Mouse (Mus musculus): ENCODE data around the gene Spint1. TPM values are rescaled to one million over a fixed set of nuclear protein-coding genes. Genes with fewer than 3 reads are reported as not detected.

Spint1 gene
- polyA plus RNA-seq, 1 experiment, result 57.3 TPM

DNA sequence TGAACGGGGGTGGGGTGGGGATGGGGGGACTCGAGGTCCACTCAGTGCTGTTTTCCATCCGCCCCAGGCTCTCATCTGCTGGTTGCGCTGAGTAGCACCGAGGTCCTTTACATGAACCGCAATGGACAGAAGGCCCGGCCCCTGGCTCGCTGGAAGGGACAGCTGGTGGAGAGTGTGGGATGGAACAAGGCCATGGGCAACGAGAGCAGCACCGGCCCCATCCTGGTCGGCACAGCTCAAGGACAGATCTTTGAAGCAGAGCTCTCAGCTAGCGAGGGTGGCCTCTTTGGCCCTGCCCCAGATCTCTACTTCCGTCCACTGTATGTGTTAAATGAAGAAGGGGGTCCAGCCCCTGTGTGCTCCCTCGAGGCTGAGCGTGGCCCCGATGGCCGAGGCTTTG, 55.7 kb downstream of the Spint1 start:
- Histone ChIP-seq H3K27ac (ENCODE audit: insufficient read depth, low read length) (no peak overlapping the region), H3K4me3 (ENCODE audit: low read depth, low read length) (no peak overlapping the region), H3K9me3 (replicated peaks; ENCODE audit: control insufficient read depth, insufficient read depth, low read length, poor library complexity, severe bottlenecking) (no peaks in the 10 kb centered on the region), H3K36me3 (ENCODE audit: control insufficient read depth, insufficient read depth, low read length, poor library complexity, severe bottlenecking) (0 out of 2 replicates have a peak, but pooled peaks cover 8% of the 10 kb centered on the region), H3K4me1 (ENCODE audit: control insufficient read depth, insufficient read depth, low read length) (no peaks in the 10 kb centered on the region), H3K9ac (ENCODE audit: low read depth, poor library complexity, severe bottlenecking) (no peak overlapping the region), H3K27me3 (ENCODE audit: control insufficient read depth, insufficient read depth, low read length, poor library complexity, severe bottlenecking) (no peaks in the 10 kb centered on the region)
- TF ChIP-seq EP300 (IDR thresholded peaks at IDR 0.05; ENCODE audit: insufficient read depth, low read depth, low read length) (no peak), POLR2A (IDR thresholded peaks at IDR 0.05; ENCODE audit: insufficient read depth, low read length) (no peak)

DNA sequence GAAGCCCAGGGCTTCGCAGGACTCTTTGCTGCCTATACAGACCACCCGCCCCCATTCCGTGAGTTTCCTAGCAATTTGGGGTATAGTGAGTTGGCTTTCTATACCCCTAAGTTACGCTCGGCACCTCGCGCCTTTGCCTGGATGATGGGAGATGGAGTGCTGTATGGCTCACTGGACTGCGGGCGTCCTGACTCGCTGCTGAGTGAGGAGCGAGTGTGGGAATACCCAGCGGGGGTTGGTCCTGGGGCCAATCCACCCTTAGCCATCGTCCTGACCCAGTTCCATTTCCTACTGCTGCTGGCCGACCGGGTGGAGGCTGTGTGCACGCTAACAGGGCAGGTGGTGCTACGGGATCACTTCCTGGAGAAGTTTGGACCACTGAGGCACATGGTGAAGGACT, 56.1 kb downstream of the Spint1 start:
- Histone ChIP-seq H3K27ac (ENCODE audit: insufficient read depth, low read length) (no peak overlapping the region), H3K9me3 (replicated peaks; ENCODE audit: control insufficient read depth, insufficient read depth, low read length, poor library complexity, severe bottlenecking) (no peaks in the 10 kb centered on the region), H3K4me1 (ENCODE audit: control insufficient read depth, insufficient read depth, low read length) (no peaks in the 10 kb centered on the region), H3K27me3 (ENCODE audit: control insufficient read depth, insufficient read depth, low read length, poor library complexity, severe bottlenecking) (no peaks in the 10 kb centered on the region), H3K36me3 (ENCODE audit: control insufficient read depth, insufficient read depth, low read length, poor library complexity, severe bottlenecking) (0 out of 2 replicates have a peak, but pooled peaks cover 8% of the 10 kb centered on the region), H3K9ac (ENCODE audit: low read depth, poor library complexity, severe bottlenecking) (0 out of 2 replicates have a peak overlapping the region, but pooled peaks have one; percentile 2), H3K4me3 (ENCODE audit: low read depth, low read length) (peak overlapping the region; percentile 46)
- no peak for TF ChIP-seq CTCF (IDR thresholded peaks at IDR 0.05; ENCODE audit: low read depth, low read length)
- no peak for TF ChIP-seq POLR2A (IDR thresholded peaks at IDR 0.05; ENCODE audit: insufficient read depth, low read length)
- TF ChIP-seq EP300 (IDR thresholded peaks at IDR 0.05; ENCODE audit: insufficient read depth, low read depth, low read length), result no peak

DNA sequence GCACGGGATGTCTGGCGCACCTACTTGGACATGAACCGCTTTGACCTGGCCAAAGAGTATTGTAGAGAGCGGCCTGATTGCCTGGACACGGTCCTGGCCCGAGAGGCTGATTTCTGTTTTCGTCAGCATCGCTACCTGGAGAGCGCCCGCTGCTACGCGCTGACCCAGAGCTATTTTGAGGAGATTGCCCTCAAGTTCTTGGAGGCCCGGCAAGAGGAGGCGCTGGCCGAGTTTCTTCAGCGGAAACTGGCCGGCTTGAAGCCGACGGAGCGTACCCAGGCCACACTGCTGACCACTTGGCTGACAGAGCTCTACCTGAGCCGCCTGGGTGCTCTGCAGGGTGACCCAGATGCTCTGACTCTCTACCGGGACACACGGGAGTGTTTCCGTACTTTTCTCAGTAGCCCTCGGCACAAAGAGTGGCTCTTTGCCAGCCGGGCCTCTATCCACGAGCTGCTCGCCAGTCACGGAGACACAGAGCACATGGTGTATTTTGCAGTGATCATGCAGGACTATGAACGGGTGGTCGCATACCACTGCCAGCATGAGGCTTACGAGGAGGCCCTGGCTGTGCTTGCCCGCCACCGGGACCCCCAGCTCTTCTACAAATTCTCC, 56.7 kb downstream of the Spint1 start:
- no peaks in the 10 kb centered on the region for H3K4me1 ChIP-seq (ENCODE audit: control insufficient read depth, insufficient read depth, low read length)
- no peaks in the 10 kb centered on the region for H3K9me3 ChIP-seq (replicated peaks; ENCODE audit: control insufficient read depth, insufficient read depth, low read length, poor library complexity, severe bottlenecking)
- peak overlapping the region; percentile 46 for H3K4me3 ChIP-seq (ENCODE audit: low read depth, low read length)
- no peak overlapping the region for H3K27ac ChIP-seq (ENCODE audit: insufficient read depth, low read length)
- H3K9ac ChIP-seq (ENCODE audit: low read depth, poor library complexity, severe bottlenecking), result 0 out of 2 replicates have a peak overlapping the region, but pooled peaks have one; percentile 2
- 0 out of 2 replicates have a peak, but pooled peaks cover 8% of the 10 kb centered on the region for H3K36me3 ChIP-seq (ENCODE audit: control insufficient read depth, insufficient read depth, low read length, poor library complexity, severe bottlenecking)
- no peak for TF ChIP-seq CTCF (IDR thresholded peaks at IDR 0.05; ENCODE audit: low read depth, low read length)
- TF ChIP-seq POLR2A (IDR thresholded peaks at IDR 0.05; ENCODE audit: insufficient read depth, low read length), result no peak
- TF ChIP-seq EP300 (IDR thresholded peaks at IDR 0.05; ENCODE audit: insufficient read depth, low read depth, low read length), result no peak
- H3K27me3 ChIP-seq (ENCODE audit: control insufficient read depth, insufficient read depth, low read length, poor library complexity, severe bottlenecking), result no peaks in the 10 kb centered on the region

DNA sequence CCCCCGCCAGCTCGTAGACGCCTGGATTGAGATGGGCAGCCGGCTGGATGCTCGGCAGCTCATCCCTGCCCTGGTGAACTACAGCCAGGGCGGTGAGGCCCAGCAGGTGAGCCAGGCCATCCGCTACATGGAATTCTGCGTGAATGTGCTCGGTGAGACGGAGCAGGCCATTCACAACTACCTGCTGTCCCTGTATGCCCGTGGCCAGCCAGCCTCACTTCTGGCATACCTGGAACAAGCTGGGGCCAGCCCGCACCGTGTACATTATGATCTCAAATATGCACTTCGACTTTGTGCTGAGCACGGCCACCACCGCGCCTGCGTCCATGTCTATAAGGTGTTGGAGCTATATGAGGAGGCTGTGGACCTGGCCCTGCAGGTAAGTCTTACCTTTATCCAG, 57.2 kb downstream of the Spint1 start:
- Histone ChIP-seq H3K27ac (ENCODE audit: insufficient read depth, low read length) (no peak overlapping the region), H3K4me3 (ENCODE audit: low read depth, low read length) (peak overlapping the region; percentile 46), H3K9ac (ENCODE audit: low read depth, poor library complexity, severe bottlenecking) (0 out of 2 replicates have a peak overlapping the region, but pooled peaks have one; percentile 2), H3K36me3 (ENCODE audit: control insufficient read depth, insufficient read depth, low read length, poor library complexity, severe bottlenecking) (0 out of 2 replicates have a peak, but pooled peaks cover 8% of the 10 kb centered on the region), H3K27me3 (ENCODE audit: control insufficient read depth, insufficient read depth, low read length, poor library complexity, severe bottlenecking) (no peaks in the 10 kb centered on the region), H3K9me3 (replicated peaks; ENCODE audit: control insufficient read depth, insufficient read depth, low read length, poor library complexity, severe bottlenecking) (no peaks in the 10 kb centered on the region), H3K4me1 (ENCODE audit: control insufficient read depth, insufficient read depth, low read length) (no peaks in the 10 kb centered on the region)
- TF ChIP-seq POLR2A (IDR thresholded peaks at IDR 0.05; ENCODE audit: insufficient read depth, low read length) (no peak), CTCF (IDR thresholded peaks at IDR 0.05; ENCODE audit: low read depth, low read length) (no peak), EP300 (IDR thresholded peaks at IDR 0.05; ENCODE audit: insufficient read depth, low read depth, low read length) (no peak)

GRCm38 (mm10) chr2:119296756-119297155, 59.6 kb downstream of the Spint1 start:
- H3K27me3 ChIP-seq (ENCODE audit: control insufficient read depth, insufficient read depth, low read length, poor library complexity, severe bottlenecking), result no peaks in the 10 kb centered on the region

GRCm38 (mm10) chr2:119297506-119297905, 60.3 kb downstream of the Spint1 start:
- no peak overlapping the region for H3K27ac ChIP-seq (ENCODE audit: insufficient read depth, low read length)
- TF ChIP-seq EP300 (IDR thresholded peaks at IDR 0.05; ENCODE audit: insufficient read depth, low read depth, low read length) (no peak), CTCF (IDR thresholded peaks at IDR 0.05; ENCODE audit: low read depth, low read length) (no peak), POLR2A (IDR thresholded peaks at IDR 0.05; ENCODE audit: insufficient read depth, low read length) (no peak)
- no peaks in the 10 kb centered on the region for H3K36me3 ChIP-seq (ENCODE audit: control insufficient read depth, insufficient read depth, low read length, poor library complexity, severe bottlenecking)
- H3K9me3 ChIP-seq (replicated peaks; ENCODE audit: control insufficient read depth, insufficient read depth, low read length, poor library complexity, severe bottlenecking), result no peaks in the 10 kb centered on the region
- H3K4me1 ChIP-seq (ENCODE audit: control insufficient read depth, insufficient read depth, low read length), result no peaks in the 10 kb centered on the region
- H3K27me3 ChIP-seq (ENCODE audit: control insufficient read depth, insufficient read depth, low read length, poor library complexity, severe bottlenecking), result no peaks in the 10 kb centered on the region
- no peak overlapping the region for H3K4me3 ChIP-seq (ENCODE audit: low read depth, low read length)
- H3K9ac ChIP-seq (ENCODE audit: low read depth, poor library complexity, severe bottlenecking), result no peak overlapping the region

More at GRCm38 (mm10) chr2:119296756-119297155, 59.6 kb downstream of the Spint1 start:
- Histone ChIP-seq H3K9ac (ENCODE audit: low read depth, poor library complexity, severe bottlenecking) (no peak overlapping the region), H3K27ac (ENCODE audit: insufficient read depth, low read length) (no peak overlapping the region), H3K9me3 (replicated peaks; ENCODE audit: control insufficient read depth, insufficient read depth, low read length, poor library complexity, severe bottlenecking) (no peaks in the 10 kb centered on the region), H3K4me3 (ENCODE audit: low read depth, low read length) (no peak overlapping the region), H3K36me3 (ENCODE audit: control insufficient read depth, insufficient read depth, low read length, poor library complexity, severe bottlenecking) (no peaks in the 10 kb centered on the region), H3K4me1 (ENCODE audit: control insufficient read depth, insufficient read depth, low read length) (no peaks in the 10 kb centered on the region)
- TF ChIP-seq CTCF (IDR thresholded peaks at IDR 0.05; ENCODE audit: low read depth, low read length), result no peak
- TF ChIP-seq EP300 (IDR thresholded peaks at IDR 0.05; ENCODE audit: insufficient read depth, low read depth, low read length), result no peak
- no peak for TF ChIP-seq POLR2A (IDR thresholded peaks at IDR 0.05; ENCODE audit: insufficient read depth, low read length)
